Mouse (Mus musculus): ENCODE results near the gene D930048N14Rik. TPM values are rescaled to one million over a fixed set of nuclear protein-coding genes. Genes with fewer than 3 reads are reported as not detected.
"Not testable (repeated sequence)": the region's sequence is repeated elsewhere in the genome, so short reads cannot be mapped to it uniquely, and the experiment has no call there.

Gene D930048N14Rik
- total and polyA plus RNA-seq, 3 experiments: 0.39 to 2.1 TPM; not detected in 1

- TF ChIP-seq ZMIZ1 (IDR thresholded peaks at IDR 0.05; ENCODE audit: low read depth, low read length): peak; percentile 24; the same call in 1 of the 2 replicates
- no peak for TF ChIP-seq SMC3 (IDR thresholded peaks at IDR 0.05; ENCODE audit: low read depth, low read length)
- peak; percentile 89 for TF ChIP-seq MYB (IDR thresholded peaks at IDR 0.05; ENCODE audit: low read depth, low read length)
- TF ChIP-seq TAL1 (IDR thresholded peaks at IDR 0.05; ENCODE audit: low read length): peak; percentile 60
- TF ChIP-seq POLR2AphosphoS2 (IDR thresholded peaks at IDR 0.05; ENCODE audit: low read length): peak; percentile 74
- TF ChIP-seq E2F4 (IDR thresholded peaks at IDR 0.05; ENCODE audit: borderline replicate concordance, low read depth, low read length): no peak
- no peak; the same call in 1 of the 2 replicates for TF ChIP-seq MAFK (IDR thresholded peaks at IDR 0.05; ENCODE audit: borderline replicate concordance, low read depth, low read length)
- TF ChIP-seq ZKSCAN1 (IDR thresholded peaks at IDR 0.05; ENCODE audit: low read depth, low read length): no peak
- peak; percentile 93 to 96 for TF ChIP-seq EP300 (IDR thresholded peaks at IDR 0.05; ENCODE audit: low read depth in 1 of 2, low read length in 2 of 2)
- no peak for TF ChIP-seq CHD2 (IDR thresholded peaks at IDR 0.05; ENCODE audit: low read length)
Measured at GRCm38 (mm10) chr11:51609266-51609909, 41.4 kb upstream of the D930048N14Rik start (continued).

DNA sequence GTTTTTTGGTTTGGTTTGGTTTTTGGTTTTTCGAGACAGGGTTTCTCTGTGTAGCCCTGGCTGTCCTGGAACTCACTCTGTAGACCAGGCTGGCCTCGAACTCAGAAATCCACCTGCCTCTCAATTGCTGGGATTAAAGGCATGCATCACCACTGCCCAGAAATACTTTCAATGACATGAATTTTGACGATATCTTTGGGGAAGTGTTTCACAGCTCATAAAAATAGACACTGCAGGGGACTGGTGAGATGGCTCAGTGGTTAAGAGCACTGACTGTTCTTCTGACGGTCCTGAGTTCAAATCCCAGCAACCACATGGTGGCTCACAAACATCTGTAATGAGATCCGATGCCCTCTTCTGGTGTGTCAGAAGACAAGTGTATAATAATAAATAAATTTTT is 40.8 kb upstream of the D930048N14Rik start:
- peak; percentile 89 for DNase-seq (ENCODE audit: low read depth, low spot score)
- not testable (repeated sequence) for H3K9me3 ChIP-seq (replicated peaks; ENCODE audit: insufficient read depth, low read length); H3K27me3 ChIP-seq (ENCODE audit: control insufficient read depth in 1 of 2, insufficient read depth in 2 of 2, low read length in 2 of 2)
- H3K4me3 ChIP-seq (ENCODE audit: control insufficient read depth in 1 of 2, insufficient read depth in 1 of 2, low read depth in 2 of 2, low read length in 2 of 2): peak overlapping the region in 1 of 2 experiments; percentile 43; a peak in 2 of 4 replicates
- H3K36me3 ChIP-seq (ENCODE audit: control insufficient read depth in 1 of 2, insufficient read depth in 2 of 2, low read length in 2 of 2): peaks cover 7 to 26% of the 10 kb centered on the region in 2 experiments
- H3K9ac ChIP-seq (ENCODE audit: control insufficient read depth, low read depth, low read length, poor library complexity, severe bottlenecking): peak overlapping the region; percentile 3
- peaks cover 5 to 31% of the 10 kb centered on the region in 2 experiments for H3K4me1 ChIP-seq (ENCODE audit: control insufficient read depth in 1 of 2, insufficient read depth in 2 of 2, low read length in 2 of 2)
- TF ChIP-seq ELF1 (IDR thresholded peaks at IDR 0.05; ENCODE audit: low read depth, low read length): 0 out of 2 replicates have a peak, but pooled peaks have one; percentile 34
- peak; percentile 84; the same call in 1 of the 2 replicates for TF ChIP-seq MAFK (IDR thresholded peaks at IDR 0.05; ENCODE audit: borderline replicate concordance, low read depth, low read length)
- peak; percentile 98 for TF ChIP-seq TBP (IDR thresholded peaks at IDR 0.05; ENCODE audit: low read depth, low read length)
- peak; percentile 35; the same call in 1 of the 2 replicates for TF ChIP-seq ZNF384 (IDR thresholded peaks at IDR 0.05; ENCODE audit: low read depth, low read length)
- TF ChIP-seq HCFC1 (IDR thresholded peaks at IDR 0.05; ENCODE audit: low read depth, low read length): peak; percentile 6; the same call in 1 of the 2 replicates
- H3K27ac ChIP-seq (ENCODE audit: control insufficient read depth, low read depth, low read length): peak overlapping the region; percentile 93
- peaks cover 21% of the 10 kb centered on the region for H3K79me2 ChIP-seq (ENCODE audit: control insufficient read depth, insufficient read depth, low read length, poor library complexity)

DNA sequence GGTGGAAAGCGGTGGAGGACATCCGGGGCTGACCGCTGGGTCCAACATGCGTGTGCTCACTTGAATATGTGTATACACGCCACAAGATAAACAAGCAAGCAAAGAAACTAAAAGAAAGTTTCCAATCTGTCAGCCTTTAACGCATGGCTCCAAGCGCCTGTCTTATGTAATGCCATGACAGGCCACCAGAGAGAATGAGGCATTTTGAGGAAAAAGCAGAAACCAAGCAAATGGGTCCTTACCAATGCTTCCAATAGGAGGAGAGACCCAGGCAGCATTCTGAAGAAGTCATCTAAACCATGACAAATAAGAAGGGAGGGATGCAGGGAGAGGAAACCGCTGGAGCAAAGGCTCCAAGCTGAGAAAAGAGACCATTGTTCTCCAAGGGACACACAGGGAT is 36.5 kb upstream of the D930048N14Rik start:
- Histone ChIP-seq H3K27me3 (ENCODE audit: control insufficient read depth in 1 of 2, insufficient read depth in 2 of 2, low read length in 2 of 2) (no peaks in the 10 kb centered on the region), H3K27ac (ENCODE audit: control insufficient read depth, low read depth, low read length) (no peak overlapping the region), H3K9ac (ENCODE audit: control insufficient read depth, low read depth, low read length, poor library complexity, severe bottlenecking) (no peak overlapping the region), H3K79me2 (ENCODE audit: control insufficient read depth, insufficient read depth, low read length, poor library complexity) (peaks cover 3% of the 10 kb centered on the region; the same call in 1 of the 2 replicates), H3K36me3 (ENCODE audit: control insufficient read depth in 1 of 2, insufficient read depth in 2 of 2, low read length in 2 of 2) (peaks cover 0 to 11% of the 10 kb centered on the region in 2 experiments; a peak in 2 of 4 replicates), H3K9me3 (replicated peaks; ENCODE audit: insufficient read depth, low read length) (no peaks in the 10 kb centered on the region), H3K4me3 (ENCODE audit: control insufficient read depth in 1 of 2, insufficient read depth in 1 of 2, low read depth in 2 of 2, low read length in 2 of 2) (no peak overlapping the region), H3K4me1 (ENCODE audit: control insufficient read depth in 1 of 2, insufficient read depth in 2 of 2, low read length in 2 of 2) (peaks cover 5 to 28% of the 10 kb centered on the region in 2 experiments)
- peak; percentile 59 for DNase-seq (ENCODE audit: low read depth, low spot score)
- TF ChIP-seq UBTF (IDR thresholded peaks at IDR 0.05; ENCODE audit: borderline replicate concordance, insufficient read depth, low read depth, low read length) (no peak), NRF1 (IDR thresholded peaks at IDR 0.05; ENCODE audit: insufficient read depth, low read depth, low read length, poor library complexity, severe bottlenecking) (no peak), ZMIZ1 (IDR thresholded peaks at IDR 0.05; ENCODE audit: low read depth, low read length) (no peak), ZNF384 (IDR thresholded peaks at IDR 0.05; ENCODE audit: low read depth, low read length) (no peak), CTCF (IDR thresholded peaks at IDR 0.05 in 2 of 3, conservative IDR thresholded peaks at IDR 0.05 in 1 of 3; ENCODE audit: control insufficient read depth in 1 of 3, insufficient read depth in 1 of 3, low read depth in 2 of 3, low read length in 3 of 3, poor library complexity in 1 of 3, severe bottlenecking in 1 of 3) (peak in 1 of 3 experiments; percentile 10; a peak in 1 of 6 replicates), ELF1 (IDR thresholded peaks at IDR 0.05; ENCODE audit: low read depth, low read length) (no peak), CHD1 (IDR thresholded peaks at IDR 0.05; ENCODE audit: low read depth, low read length) (no peak)
